Mouse (Mus musculus): ENCODE data around the gene Bcas1.

The Bcas1 gene

DNA sequence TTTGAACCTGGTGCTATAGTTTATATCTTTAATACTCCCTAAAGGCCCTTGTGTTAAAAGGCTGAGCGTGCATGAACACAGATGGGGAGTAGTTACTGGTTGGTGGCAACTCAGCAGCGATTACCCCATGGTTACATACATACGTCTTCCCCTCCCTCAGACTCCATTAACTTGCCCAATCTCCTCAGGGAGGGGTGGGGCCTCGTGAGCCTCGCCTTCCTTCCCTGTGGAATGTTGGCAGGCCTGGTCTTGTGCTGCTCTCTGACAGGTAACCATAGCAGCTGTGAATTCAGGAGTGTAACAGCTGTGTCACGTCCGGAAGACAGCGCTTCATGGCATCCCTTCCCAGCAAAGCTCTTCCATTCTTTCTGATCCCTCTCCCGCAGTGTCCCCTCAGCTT, 118.7 kb downstream of the Bcas1 start:
- DNase-seq (ENCODE audit: low spot score), result no peak

- no peak for DNase-seq (ENCODE audit: low spot score)
Observed at GRCm38 (mm10) chr2:170308033-170308820, 119.4 kb downstream of the Bcas1 start.

- no peak for DNase-seq (ENCODE audit: low spot score)
Observed at GRCm38 (mm10) chr2:170307589-170308021, 120.0 kb downstream of the Bcas1 start.

DNA sequence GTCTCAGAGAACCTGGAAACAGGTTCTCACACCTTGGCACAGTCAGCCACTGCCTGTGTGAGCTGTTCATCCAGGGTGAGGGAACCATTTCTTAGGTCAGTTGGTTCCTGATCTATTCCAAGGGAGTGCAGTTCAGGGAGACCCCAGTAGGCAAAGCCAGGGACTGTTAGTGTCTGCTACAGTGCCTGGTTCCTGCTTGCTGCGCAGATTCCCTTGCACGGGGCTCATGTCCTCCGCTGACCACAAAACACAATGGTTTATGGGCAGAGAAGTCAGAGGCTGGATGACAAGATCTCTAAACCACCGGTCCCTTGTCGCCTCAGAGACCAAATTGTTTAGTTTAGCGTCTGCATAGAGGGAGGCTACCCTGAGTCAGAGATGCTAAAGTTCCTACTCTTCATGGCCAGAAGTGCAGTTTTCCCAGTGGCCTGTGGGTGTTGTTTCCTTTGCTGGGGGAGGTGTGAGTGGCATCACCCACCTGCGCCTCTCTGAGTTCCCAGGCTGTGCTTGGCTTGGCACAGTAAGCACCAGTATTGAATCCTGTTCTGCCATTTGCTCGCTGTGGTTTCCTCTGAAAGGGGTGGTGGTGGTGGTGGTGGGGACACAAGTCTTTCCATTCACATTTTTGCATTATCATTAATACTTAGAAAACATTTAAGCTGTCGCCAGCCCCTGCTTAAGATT, 120.9 kb downstream of the Bcas1 start:
- DNase-seq (ENCODE audit: low spot score), result no peak

- no peak for DNase-seq (ENCODE audit: low spot score)
Observed at GRCm38 (mm10) chr2:170304766-170305165, 122.9 kb downstream of the Bcas1 start.

- no peak for DNase-seq (ENCODE audit: low spot score)
Observed at GRCm38 (mm10) chr2:170303595-170303994, 124.0 kb downstream of the Bcas1 start.

DNA sequence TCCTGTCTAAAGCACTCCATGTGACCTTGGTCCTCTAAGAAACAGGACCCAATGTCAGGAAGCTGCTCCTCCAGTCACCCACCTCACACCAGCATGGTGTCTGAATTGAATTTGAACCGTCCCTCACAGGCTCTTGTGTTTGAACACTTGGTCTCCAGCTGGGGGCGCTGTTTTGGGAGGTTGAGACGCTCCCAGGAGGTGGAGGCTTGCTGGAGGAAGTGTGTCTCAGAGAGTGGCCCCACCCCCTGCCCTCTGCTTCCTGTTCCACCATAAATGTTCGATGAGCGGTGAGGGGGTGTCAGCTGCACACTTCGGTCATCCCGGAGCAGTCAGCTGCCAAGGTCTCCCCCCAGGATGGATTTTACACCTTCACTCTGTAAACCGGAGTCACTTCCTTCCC, 124.8 kb downstream of the Bcas1 start:
- no peak for DNase-seq (ENCODE audit: low spot score)
